Mouse (Mus musculus): ENCODE results near the gene Ezh1.

DNA sequence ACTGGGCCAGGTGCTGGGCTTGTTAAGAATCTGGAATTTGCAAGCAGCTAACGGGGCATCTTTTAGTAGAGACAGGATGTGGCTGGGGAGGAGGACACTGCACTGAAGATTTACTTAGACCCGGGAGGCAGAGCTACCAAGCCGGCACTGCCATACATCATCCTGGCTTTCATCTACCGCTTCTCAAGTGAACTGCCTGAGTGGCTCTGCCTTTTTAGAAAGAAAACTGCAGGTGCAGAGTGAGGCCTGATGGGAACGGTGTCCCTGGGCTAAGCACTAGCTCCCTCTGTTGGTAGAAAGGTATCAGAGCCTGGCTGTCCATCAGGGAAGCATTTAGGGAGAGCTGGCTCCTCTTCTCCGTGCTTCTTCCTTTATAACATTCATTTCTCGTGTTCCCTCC, 25.3 kb downstream of the Ezh1 start:
- TF ChIP-seq GATA1 (IDR thresholded peaks at IDR 0.05; ENCODE audit: borderline replicate concordance, low read length) = no peak
- no peak for TF ChIP-seq FLI1 (IDR thresholded peaks at IDR 0.05; ENCODE audit: low read length)

Data from megakaryocyte, embryonic 14.5 days (primary cell).